Mouse (Mus musculus) thymus, postnatal 14 days (tissue): ENCODE data around the gene Atf7.

Source experiments
- DNase-seq: peaks from one replicate; pipeline ENCODE4 v3.0.0; 2021

Gene Atf7

GRCm38 (mm10) chr15:102512010-102512409 is 113.3 kb downstream of the Atf7 start:
- no peak for DNase-seq

GRCm38 (mm10) chr15:102511285-102511833 is 113.9 kb downstream of the Atf7 start:
- no peak for DNase-seq

- peak; percentile 83 for DNase-seq
Observed at GRCm38 (mm10) chr15:102510590-102511284, 114.5 kb downstream of the Atf7 start.

GRCm38 (mm10) chr15:102510110-102510509 is 115.2 kb downstream of the Atf7 start:
- no peak for DNase-seq

GRCm38 (mm10) chr15:102508336-102508735 is 116.9 kb downstream of the Atf7 start:
- DNase-seq = no peak

GRCm38 (mm10) chr15:102507561-102507960 is 117.7 kb downstream of the Atf7 start:
- DNase-seq = no peak

- DNase-seq = no peak
Observed at GRCm38 (mm10) chr15:102506864-102507263, 118.4 kb downstream of the Atf7 start.

GRCm38 (mm10) chr15:102506464-102506830 is 118.8 kb downstream of the Atf7 start:
- DNase-seq = no peak

- no peak for DNase-seq
Observed at GRCm38 (mm10) chr15:102505770-102506463, 119.3 kb downstream of the Atf7 start.

- DNase-seq = no peak
Observed at GRCm38 (mm10) chr15:102505073-102505769, 120.0 kb downstream of the Atf7 start.

- DNase-seq = no peak
Observed at GRCm38 (mm10) chr15:102503924-102504782, 121.1 kb downstream of the Atf7 start.

- no peak for DNase-seq
Observed at GRCm38 (mm10) chr15:102503447-102503846, 121.8 kb downstream of the Atf7 start, which contains the start of gene Gm10337. TSS of gene Gm10337 (plus strand) at chr15:102503722.

GRCm38 (mm10) chr15:102502254-102502840 is 122.9 kb downstream of the Atf7 start:
- no peak for DNase-seq

- no peak for DNase-seq
Observed at GRCm38 (mm10) chr15:102501084-102501814, 124.0 kb downstream of the Atf7 start.

GRCm38 (mm10) chr15:102500479-102500878 is 124.8 kb downstream of the Atf7 start:
- no peak for DNase-seq

GRCm38 (mm10) chr15:102499851-102500250 is 125.4 kb downstream of the Atf7 start:
- no peak for DNase-seq

- no peak for DNase-seq
Observed at GRCm38 (mm10) chr15:102499370-102499769, 125.9 kb downstream of the Atf7 start.

GRCm38 (mm10) chr15:102498322-102498721 is 126.9 kb downstream of the Atf7 start:
- DNase-seq = no peak

- no peak for DNase-seq
Observed at GRCm38 (mm10) chr15:102487664-102488063, 137.6 kb downstream of the Atf7 start.

- no peak for DNase-seq
Observed at GRCm38 (mm10) chr15:102485853-102486252, 139.4 kb downstream of the Atf7 start.

GRCm38 (mm10) chr15:102483136-102483535 is 142.1 kb downstream of the Atf7 start:
- DNase-seq = no peak
